Mouse (Mus musculus) adrenal gland (tissue): ENCODE data around the gene Zcchc7.

Experiments
- microRNA-seq, 2 experiments: library from miRNA; unstranded; fragments of <30 nt; microRNA quantifications; one replicate each; pipeline ENCODE4; 2019

The Zcchc7 gene

Small RNA genes within 50 kb of the gene (microRNA-seq; reads per million reads assigned to microRNA genes)
- gene Gm22639 = 0 reads per million in 2 experiments
